Mouse (Mus musculus) G1E (cell line): ENCODE results near the gene Fam189a1.

Experiments used
- CTCF ChIP-seq: IDR thresholded peaks from 2 replicates; pipeline ENCODE4 v1.5.1; 2012; ENCODE audit warnings: low read depth, low read length, inconsistent platforms, mixed read lengths
- GATA1 ChIP-seq: IDR thresholded peaks from 2 replicates; pipeline ENCODE4 v1.6.1; 2012; ENCODE audit warnings: borderline replicate concordance, low read length, inconsistent platforms, mixed read lengths
- GATA2 ChIP-seq: IDR thresholded peaks from 2 replicates; pipeline ENCODE4 v1.6.1; 2012; ENCODE audit warnings: low read depth, low read length, inconsistent platforms, borderline replicate concordance
- POLR2AphosphoS5 ChIP-seq: IDR thresholded peaks from 2 replicates; pipeline ENCODE4 v1.6.1; 2012; ENCODE audit warnings: low read depth, low read length, inconsistent platforms; ENCODE audit not compliant: insufficient replicate concordance
- TAL1 ChIP-seq: conservative IDR thresholded peaks from 2 replicates; pipeline ENCODE4 v1.6.1; 2012; ENCODE audit warnings: low read depth, low read length, inconsistent platforms, mixed read lengths

- TF ChIP-seq CTCF = no peak
- no peak for TF ChIP-seq TAL1
- no peak for TF ChIP-seq GATA1
- no peak for TF ChIP-seq POLR2AphosphoS5
- TF ChIP-seq GATA2 = no peak
Observed at GRCm38 (mm10) chr7:65029985-65030384, 126.4 kb downstream of the Fam189a1 start.
